Mouse (Mus musculus): ENCODE data around the gene Farp2. TPM values are rescaled to one million over a fixed set of nuclear protein-coding genes. Genes with fewer than 3 reads are reported as not detected.

Farp2 gene
- polyA plus RNA-seq (2015; fragmentation: Nextera tagmentation; extraction: Ambion mirVana): 3.9 and 4.0 TPM in 2 replicates

DNA sequence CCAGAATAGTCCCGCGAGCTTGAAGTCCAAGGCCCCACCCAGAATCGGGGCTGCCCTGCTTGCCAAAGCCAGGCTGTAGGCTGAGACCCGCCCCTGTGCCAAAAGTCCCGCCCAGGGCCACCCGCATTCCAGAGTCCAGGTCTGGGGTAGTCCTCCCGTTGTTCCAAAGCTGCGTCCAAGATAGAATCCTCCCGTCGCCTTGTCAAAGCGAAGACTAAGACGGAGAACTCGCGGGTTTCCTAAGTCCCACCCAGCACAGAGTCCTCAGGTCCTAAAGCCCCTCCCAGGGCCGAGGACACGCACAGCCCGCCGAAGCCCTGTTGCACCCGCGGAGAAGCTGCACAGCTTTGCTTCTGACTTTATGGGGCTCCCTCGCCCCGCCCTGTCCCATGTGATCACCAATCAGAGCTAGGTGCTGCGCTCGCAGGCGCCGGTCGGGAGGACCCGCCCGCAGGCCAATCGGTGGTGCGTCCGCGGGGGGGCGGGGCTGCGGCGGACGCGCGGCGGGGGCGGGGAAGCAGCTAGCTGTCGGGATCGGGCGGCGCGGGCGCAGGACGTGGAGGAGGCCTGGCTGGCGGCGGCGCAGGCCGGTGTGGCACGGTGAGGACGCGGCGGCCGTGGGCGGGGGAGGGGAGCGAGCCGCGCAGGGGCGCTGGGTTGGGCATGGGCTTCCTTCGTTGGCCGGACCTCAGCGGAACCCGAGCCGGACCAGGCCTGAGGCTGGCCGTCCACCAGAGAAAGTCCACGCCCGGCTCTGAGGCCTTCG, at the start of gene Farp2:
Farp2 (plus strand) TSS at position 495 of the 766 bp plus-strand sequence.
- Histone ChIP-seq H3K9me3 (ENCODE audit: low read length) (no peaks in the 10 kb centered on the region), H3K4me1 (ENCODE audit: insufficient read depth) (peaks cover 18% of the 10 kb centered on the region), H3K9ac (replicated peaks) (peak within 1 kb of the TSS; percentile 76), H3K36me3 (replicated peaks; ENCODE audit: insufficient read depth, low read length) (peaks cover 10% of the 10 kb centered on the region), H3K27me3 (ENCODE audit: insufficient read depth, low read length) (no peaks in the 10 kb centered on the region), H3K27ac (ENCODE audit: low read depth) (peak within 1 kb of the TSS; percentile 80), H3K4me3 (ENCODE audit: low read depth, low read length) (peak within 1 kb of the TSS; percentile 64), H3K4me2 (ENCODE audit: low read depth, low read length) (peak within 1 kb of the TSS; percentile 93)
- peak; percentile 97 for DNase-seq
- TF ChIP-seq CTCF (IDR thresholded peaks at IDR 0.05; ENCODE audit: low read depth) (no peak), EP300 (IDR thresholded peaks at IDR 0.05; ENCODE audit: low read depth) (peak; percentile 39; the same call in 1 of the 2 replicates)
- ATAC-seq: peak; percentile 98
- 0% methylated on average over 64 of the region's 71 CpGs for WGBS (ENCODE audit: insufficient replicate concordance)

DNA sequence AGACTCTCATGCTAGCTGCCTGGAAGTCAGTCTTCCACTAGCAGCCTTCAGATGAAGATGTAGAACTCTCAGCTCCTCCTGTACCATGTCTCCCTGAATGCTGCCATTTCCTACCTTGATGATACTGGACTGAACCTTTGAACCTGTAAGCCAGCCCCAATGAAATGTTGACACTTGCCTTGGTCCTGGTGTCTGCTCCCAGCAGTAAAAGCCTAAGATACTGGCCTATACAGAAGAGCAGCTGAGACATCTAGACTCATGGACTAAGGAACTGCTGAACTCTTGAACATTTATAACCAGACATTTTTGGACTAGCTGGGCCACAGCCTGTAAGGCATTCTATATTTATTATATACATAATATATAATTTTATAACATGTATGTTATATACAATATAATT, 46.8 kb upstream of the Farp2 start:
- DNase-seq (no peak), ATAC-seq (no peak)
- H3K9me3 ChIP-seq (ENCODE audit: low read length): no peaks in the 10 kb centered on the region
- no peak overlapping the region for H3K9ac ChIP-seq (replicated peaks)
- H3K4me2 ChIP-seq (ENCODE audit: low read depth, low read length): no peak overlapping the region
- TF ChIP-seq EP300 (IDR thresholded peaks at IDR 0.05; ENCODE audit: low read depth) (no peak), CTCF (IDR thresholded peaks at IDR 0.05; ENCODE audit: low read depth) (no peak)
- H3K27ac ChIP-seq (ENCODE audit: low read depth): no peak overlapping the region
- no peak overlapping the region for H3K4me3 ChIP-seq (ENCODE audit: low read depth, low read length)
- no peaks in the 10 kb centered on the region for H3K27me3 ChIP-seq (ENCODE audit: insufficient read depth, low read length)
- no peaks in the 10 kb centered on the region for H3K4me1 ChIP-seq (ENCODE audit: insufficient read depth)
- no peaks in the 10 kb centered on the region for H3K36me3 ChIP-seq (replicated peaks; ENCODE audit: insufficient read depth, low read length)

DNA sequence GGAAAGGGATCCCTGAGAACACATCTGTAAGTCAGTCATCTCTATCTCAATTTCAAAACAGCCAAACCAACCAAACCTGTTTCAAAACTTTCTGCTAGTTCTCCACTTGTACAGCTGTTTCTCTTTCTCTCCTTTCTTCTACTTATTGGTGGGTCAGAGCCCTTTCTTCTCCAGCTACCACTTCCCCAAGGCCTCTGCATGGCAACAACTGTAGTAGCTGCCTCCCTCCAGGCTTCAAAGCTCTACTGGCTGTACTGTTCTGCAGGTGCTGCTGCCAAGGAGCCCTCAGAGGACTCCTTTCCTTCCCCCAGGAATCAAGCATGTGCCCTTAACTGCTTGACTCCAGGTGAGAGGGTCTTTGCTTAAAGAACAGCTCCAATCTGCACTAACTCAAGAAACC, 46.1 kb upstream of the Farp2 start:
- Histone ChIP-seq H3K9ac (replicated peaks) (no peak overlapping the region), H3K4me2 (ENCODE audit: low read depth, low read length) (no peak overlapping the region), H3K9me3 (ENCODE audit: low read length) (no peaks in the 10 kb centered on the region), H3K4me3 (ENCODE audit: low read depth, low read length) (no peak overlapping the region), H3K36me3 (replicated peaks; ENCODE audit: insufficient read depth, low read length) (no peaks in the 10 kb centered on the region), H3K4me1 (ENCODE audit: insufficient read depth) (no peaks in the 10 kb centered on the region), H3K27ac (ENCODE audit: low read depth) (no peak overlapping the region), H3K27me3 (ENCODE audit: insufficient read depth, low read length) (no peaks in the 10 kb centered on the region)
- TF ChIP-seq EP300 (IDR thresholded peaks at IDR 0.05; ENCODE audit: low read depth): no peak
- TF ChIP-seq CTCF (IDR thresholded peaks at IDR 0.05; ENCODE audit: low read depth): no peak
- DNase-seq (no peak), ATAC-seq (no peak)

DNA sequence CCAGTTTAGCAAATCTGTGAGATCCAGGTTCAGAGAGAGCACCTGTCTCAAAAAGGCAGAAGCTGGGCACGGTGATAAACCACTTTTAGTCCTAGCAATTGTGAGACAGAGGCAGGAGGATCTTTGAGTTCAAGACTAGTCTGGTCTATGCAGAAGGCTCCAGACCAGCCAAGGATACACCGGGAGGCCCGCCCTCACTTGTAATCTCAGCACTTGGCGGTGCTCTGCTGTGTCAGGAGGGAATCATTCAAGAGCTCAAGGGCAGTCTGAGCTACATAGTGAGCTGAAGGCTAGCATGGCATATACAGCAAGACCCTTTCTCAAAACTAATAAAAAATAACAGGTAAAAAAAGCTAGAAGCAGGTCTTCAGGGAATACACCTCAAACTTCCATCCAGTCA, 43.3 kb upstream of the Farp2 start:
- TF ChIP-seq EP300 (IDR thresholded peaks at IDR 0.05; ENCODE audit: low read depth) (no peak), CTCF (IDR thresholded peaks at IDR 0.05; ENCODE audit: low read depth) (no peak)
- no peak overlapping the region for H3K9ac ChIP-seq (replicated peaks)
- H3K4me2 ChIP-seq (ENCODE audit: low read depth, low read length): no peak overlapping the region
- 91% methylated on average over 4 of the region's 4 CpGs for WGBS (ENCODE audit: insufficient replicate concordance)
- no peaks in the 10 kb centered on the region for H3K4me1 ChIP-seq (ENCODE audit: insufficient read depth)
- H3K27me3 ChIP-seq (ENCODE audit: insufficient read depth, low read length): no peaks in the 10 kb centered on the region
- no peak for DNase-seq
- no peak overlapping the region for H3K4me3 ChIP-seq (ENCODE audit: low read depth, low read length)
- H3K27ac ChIP-seq (ENCODE audit: low read depth): no peak overlapping the region
- H3K9me3 ChIP-seq (ENCODE audit: low read length): no peaks in the 10 kb centered on the region
- ATAC-seq: no peak
- no peaks in the 10 kb centered on the region for H3K36me3 ChIP-seq (replicated peaks; ENCODE audit: insufficient read depth, low read length)

GRCm38 (mm10) chr1:93475694-93476093, 36.2 kb upstream of the Farp2 start:
- no peaks in the 10 kb centered on the region for H3K36me3 ChIP-seq (replicated peaks; ENCODE audit: insufficient read depth, low read length)
- TF ChIP-seq CTCF (IDR thresholded peaks at IDR 0.05; ENCODE audit: low read depth) (no peak), EP300 (IDR thresholded peaks at IDR 0.05; ENCODE audit: low read depth) (no peak)
- H3K9ac ChIP-seq (replicated peaks): no peak overlapping the region
- no peaks in the 10 kb centered on the region for H3K27me3 ChIP-seq (ENCODE audit: insufficient read depth, low read length)
- ATAC-seq (no peak), DNase-seq (no peak)
- H3K9me3 ChIP-seq (ENCODE audit: low read length): no peaks in the 10 kb centered on the region
- 81% methylated on average over 3 of the region's 3 CpGs for WGBS (ENCODE audit: insufficient replicate concordance)
- peaks cover 8% of the 10 kb centered on the region for H3K4me1 ChIP-seq (ENCODE audit: insufficient read depth)
- no peak overlapping the region for H3K4me2 ChIP-seq (ENCODE audit: low read depth, low read length)
- H3K4me3 ChIP-seq (ENCODE audit: low read depth, low read length): no peak overlapping the region
- H3K27ac ChIP-seq (ENCODE audit: low read depth): peak overlapping the region; percentile 7

DNA sequence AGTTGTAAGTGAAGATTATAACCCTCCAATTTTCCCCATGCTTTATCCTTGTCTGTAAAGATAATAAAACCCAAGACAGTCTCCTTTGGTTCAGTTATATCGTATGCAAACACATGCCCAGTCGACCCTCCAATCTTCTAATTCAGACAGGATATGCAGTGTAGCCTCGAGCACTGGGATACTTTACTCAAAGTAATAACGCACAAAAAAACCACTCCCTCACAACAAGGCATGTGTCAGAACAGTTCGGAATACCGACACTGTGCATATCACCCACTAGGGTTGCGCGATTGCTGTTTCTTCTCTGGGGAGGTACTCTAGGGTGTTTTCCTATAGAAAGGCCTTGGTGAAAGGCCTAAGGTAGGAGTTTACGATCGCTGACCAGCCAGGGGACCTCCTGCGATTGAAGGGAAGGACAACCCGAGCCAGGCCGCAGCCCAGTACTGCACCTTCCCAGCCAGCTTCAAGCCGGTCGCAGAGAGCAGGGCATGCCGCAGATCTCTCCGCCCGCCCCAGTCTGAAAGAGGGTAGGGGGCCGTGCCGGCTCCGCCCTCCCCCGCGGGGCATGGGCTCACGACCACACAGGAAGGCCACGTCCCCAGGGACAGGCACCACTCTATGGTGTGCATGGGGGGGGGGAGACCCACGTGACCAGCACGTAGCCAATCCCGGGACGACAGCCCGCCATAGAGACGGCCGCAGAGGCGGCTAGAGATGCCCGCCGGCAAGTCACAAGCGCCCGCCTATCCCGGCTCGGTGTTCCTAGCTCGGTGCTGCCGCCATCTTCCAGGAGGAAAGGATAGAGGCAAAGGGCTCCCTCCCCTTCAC, 33.9 kb upstream of the Farp2 start:
- Histone ChIP-seq H3K27ac (ENCODE audit: low read depth) (peak overlapping the region; percentile 98), H3K4me1 (ENCODE audit: insufficient read depth) (peaks cover 11% of the 10 kb centered on the region), H3K27me3 (ENCODE audit: insufficient read depth, low read length) (no peaks in the 10 kb centered on the region), H3K4me2 (ENCODE audit: low read depth, low read length) (peak overlapping the region; percentile 87), H3K9ac (replicated peaks) (peak overlapping the region; percentile 88), H3K9me3 (ENCODE audit: low read length) (no peaks in the 10 kb centered on the region), H3K4me3 (ENCODE audit: low read depth, low read length) (peak overlapping the region; percentile 93), H3K36me3 (replicated peaks; ENCODE audit: insufficient read depth, low read length) (0 out of 2 replicates have a peak, but pooled peaks cover 2% of the 10 kb centered on the region)
- peak; percentile 85 for ATAC-seq
- TF ChIP-seq EP300 (IDR thresholded peaks at IDR 0.05; ENCODE audit: low read depth): peak; percentile 43; the same call in 1 of the 2 replicates
- TF ChIP-seq CTCF (IDR thresholded peaks at IDR 0.05; ENCODE audit: low read depth): peak; percentile 53
- DNase-seq: peak; percentile 97
- WGBS (ENCODE audit: insufficient replicate concordance): under 1% methylated on average over 38 of the region's 41 CpGs
